Mouse (Mus musculus) olfactory bulb, adult 2 months (tissue): Measurements from ENCODE around the gene Dcaf17.

Experiments used
- CTCF ChIP-seq: fragments of 200-500 bp; IDR thresholded peaks from 2 replicates; pipeline ENCODE4 v1.5.1; 2012; ENCODE audit warnings: low read depth, mild to moderate bottlenecking, low read length, moderate library complexity; ENCODE audit not compliant: insufficient read depth
- POLR2A ChIP-seq: fragments of 200-500 bp; IDR thresholded peaks from 2 replicates; pipeline ENCODE4 v1.6.1; 2012; ENCODE audit warnings: mild to moderate bottlenecking, low read depth, low read length, moderate library complexity; ENCODE audit not compliant: insufficient read depth

DNA sequence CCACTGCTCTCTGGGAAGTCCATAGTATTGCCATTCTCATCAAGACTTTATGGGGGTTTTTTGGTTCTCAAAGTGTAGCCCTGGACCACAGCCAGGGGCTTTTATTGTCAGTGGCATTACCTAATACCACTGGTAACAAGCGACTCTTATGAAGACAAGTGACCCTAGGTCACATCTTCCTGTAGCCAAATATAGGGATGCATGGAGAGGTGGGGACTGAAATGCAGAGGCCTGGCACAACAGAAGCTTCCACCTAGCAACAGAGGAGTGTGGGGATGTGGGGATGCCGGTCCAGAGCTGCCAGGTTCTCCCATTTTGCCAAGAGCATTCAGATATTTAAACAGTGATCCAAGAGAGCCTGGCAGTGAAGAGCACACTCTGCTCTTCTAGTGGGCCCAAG is 68.5 kb downstream of the Dcaf17 start:
- TF ChIP-seq CTCF (no peak), POLR2A (no peak)
